Mouse (Mus musculus) bone marrow macrophage, adult 2 months (primary cell): ENCODE measurements around the gene Gm4792.

Source experiments
- CTCF ChIP-seq: IDR thresholded peaks from 2 replicates; pipeline ENCODE4 v1.5.1; 2012; ENCODE audit warnings: low read depth, mild to moderate bottlenecking, low read length, moderate library complexity
- POLR2A ChIP-seq: IDR thresholded peaks from 2 replicates; pipeline ENCODE4 v1.6.1; 2012; ENCODE audit warnings: mild to moderate bottlenecking, low read depth, low read length, borderline replicate concordance

DNA sequence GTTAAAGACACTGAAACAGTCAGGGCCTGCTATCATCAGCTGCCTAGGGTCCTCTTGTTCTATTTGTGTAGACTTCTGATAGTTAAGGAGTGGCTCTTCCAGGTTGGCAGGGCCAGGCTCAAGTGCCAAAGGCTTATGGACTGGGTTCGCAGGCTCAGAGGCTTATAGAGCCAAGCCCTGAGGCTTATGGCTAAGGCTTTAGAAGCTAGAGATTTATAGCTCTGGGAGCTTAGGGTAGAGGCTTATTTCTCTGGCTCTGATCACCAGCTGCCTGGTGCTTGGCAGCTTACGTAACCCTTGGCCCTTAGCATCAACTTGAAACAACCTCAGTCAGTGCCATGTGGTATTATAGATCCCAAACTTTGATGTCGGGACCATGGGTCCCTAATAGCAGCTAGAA is at the start of gene Gm4792:
- TF ChIP-seq CTCF (no peak), POLR2A (no peak)
